Mouse (Mus musculus) colon, adult 2 months (tissue): ENCODE results near the gene Olfr1095. TPM values are rescaled to one million over a fixed set of nuclear protein-coding genes. Genes with fewer than 3 reads are reported as not detected.

Source experiments
- polyA plus RNA-seq: library from polyadenylated mRNA; depleted of rRNA; stranded (reverse); fragments of >200 nt; gene quantifications from 2 replicates; pipeline ENCODE4 v1.2.3, GENCODE M21; 2012; rRNA removed

Olfr1095 gene
- not detected in 2 replicates for polyA plus RNA-seq

DNA sequence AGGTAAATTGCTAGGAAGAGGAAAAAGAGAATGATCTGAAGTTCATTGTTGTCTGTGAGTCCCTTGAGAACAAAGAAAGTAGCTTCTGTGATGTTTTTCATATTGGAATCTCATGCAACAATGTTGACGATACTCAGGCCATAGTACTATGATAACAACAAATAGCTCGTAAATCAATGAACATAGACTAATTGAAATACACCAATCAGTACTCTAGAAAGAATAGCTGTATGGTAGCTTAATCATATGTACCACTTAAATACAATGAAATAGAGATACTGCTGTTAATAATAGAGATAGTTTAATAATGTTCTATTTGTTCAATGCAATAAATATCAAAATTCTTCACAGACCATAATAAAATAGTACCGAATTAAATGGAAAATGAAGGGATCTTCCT is at the start of gene Olfr1095:
Gene Olfr1095 (minus strand): TSS at position 101 of the 400 bp plus-strand sequence.

DNA sequence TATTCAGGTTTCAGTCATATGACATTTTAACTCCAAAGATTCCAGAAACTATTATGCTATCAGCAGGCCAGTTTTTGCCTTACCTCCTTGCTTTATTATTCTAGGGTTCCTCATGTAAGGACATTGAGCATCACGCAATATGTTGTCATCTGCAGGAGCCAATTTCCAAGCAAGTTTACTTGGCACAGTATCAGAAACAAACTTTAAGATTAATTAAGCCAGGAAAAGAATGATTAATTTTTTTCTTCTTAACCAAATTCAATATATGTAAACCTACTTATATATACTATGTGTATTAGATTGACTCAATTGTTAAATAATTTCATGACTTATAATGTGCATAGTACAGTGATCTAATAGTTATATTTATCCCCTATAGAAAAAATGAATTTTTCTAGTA is 40.6 kb upstream of the Olfr1095 start, which contains the start of gene Olfr1097:
Gene Olfr1097 (minus strand): TSS at position 101 of the 400 bp plus-strand sequence.

GRCm38 (mm10) chr2:86874702-86875101 is 23.2 kb upstream of the Olfr1095 start, which contains the start of gene Gm13723:
Gene Gm13723 (minus strand): TSS chr2:86874802.

GRCm38 (mm10) chr2:86824363-86824762 is 27.1 kb downstream of the Olfr1095 start, which contains the start of gene Olfr1094:
Gene Olfr1094 (plus strand): TSS chr2:86824663.

GRCm38 (mm10) chr2:86809918-86810317 is 41.6 kb downstream of the Olfr1095 start, which contains the start of gene Olfr141:
Gene Olfr141 (minus strand): TSS chr2:86810018.

Other genes starting within 250 kb of the Olfr1095 start
- gene Olfr1084, start 212.0 kb downstream of the Olfr1095 start, polyA plus RNA-seq, result not detected in 2 replicates
- not detected in 2 replicates for gene Olfr1085, start 189.7 kb downstream of the Olfr1095 start, polyA plus RNA-seq
- gene Olfr1086, start 171.6 kb downstream of the Olfr1095 start, polyA plus RNA-seq, result not detected in 2 replicates
- gene Olfr1087, start 153.3 kb downstream of the Olfr1095 start, polyA plus RNA-seq, result not detected in 2 replicates
- not detected in 2 replicates for gene Olfr1089, start 118.0 kb downstream of the Olfr1095 start, polyA plus RNA-seq
- not detected in 2 replicates for gene Olfr1090, start 92.7 kb downstream of the Olfr1095 start, polyA plus RNA-seq
- gene Olfr1093, start 69.2 kb downstream of the Olfr1095 start, polyA plus RNA-seq, result not detected in 2 replicates
- gene Olfr141, start 41.7 kb downstream of the Olfr1095 start, polyA plus RNA-seq, result not detected in 2 replicates
- not detected in 2 replicates for gene Olfr1094, start 27.0 kb downstream of the Olfr1095 start, polyA plus RNA-seq
- not detected in 2 replicates for gene Gm13723, start 23.1 kb upstream of the Olfr1095 start, polyA plus RNA-seq
- gene Olfr1097, start 40.5 kb upstream of the Olfr1095 start, polyA plus RNA-seq, result not detected in 2 replicates
- gene Olfr1098, start 72.8 kb upstream of the Olfr1095 start, polyA plus RNA-seq, result not detected in 2 replicates
- gene Olfr1099, start 109.0 kb upstream of the Olfr1095 start, polyA plus RNA-seq, result not detected in 2 replicates
- gene Olfr1100, start 128.3 kb upstream of the Olfr1095 start, polyA plus RNA-seq, result not detected in 2 replicates
- gene Olfr1101, start 139.5 kb upstream of the Olfr1095 start, polyA plus RNA-seq, result not detected in 2 replicates
- gene Olfr1102, start 146.7 kb upstream of the Olfr1095 start, polyA plus RNA-seq, result not detected in 2 replicates
- gene Olfr1104, start 175.4 kb upstream of the Olfr1095 start, polyA plus RNA-seq, result not detected in 2 replicates
- gene Olfr1105, start 184.8 kb upstream of the Olfr1095 start, polyA plus RNA-seq, result not detected in 2 replicates
- gene Olfr1106, start 200.6 kb upstream of the Olfr1095 start, polyA plus RNA-seq, result not detected in 2 replicates
- not detected in 2 replicates for gene Olfr1107, start 224.1 kb upstream of the Olfr1095 start, polyA plus RNA-seq
- not detected in 2 replicates for gene Olfr1109, start 244.3 kb upstream of the Olfr1095 start, polyA plus RNA-seq